Mouse (Mus musculus) heart, adult 2 months (tissue): Measurements from ENCODE around the gene Pde1a. TPM values are rescaled to one million over a fixed set of nuclear protein-coding genes. Genes with fewer than 3 reads are reported as not detected.

Source experiments
- DNase-seq, 2 experiments: peaks; one replicate each; pipeline ENCODE4 v3.0.0; 2021
- H3K27ac ChIP-seq: fragments of 200-600 bp; 2 replicates; pipeline ENCODE4 v1.8.1; 2022
- H3K27me3 ChIP-seq: fragments of 200-500 bp; 2 replicates; pipeline ENCODE4 v1.6.1; 2012; ENCODE audit warnings: mild to moderate bottlenecking, low read length, inconsistent platforms, mixed read lengths; ENCODE audit not compliant: control insufficient read depth, insufficient read depth
- H3K36me3 ChIP-seq: fragments of 200-500 bp; 2 replicates; pipeline ENCODE4 v1.6.1; 2012; ENCODE audit warnings: low read length, inconsistent platforms; ENCODE audit not compliant: control insufficient read depth, insufficient read depth
- H3K4me1 ChIP-seq: fragments of 200-500 bp; 2 replicates; pipeline ENCODE4 v1.6.1; 2011; ENCODE audit warnings: low read length; ENCODE audit not compliant: control insufficient read depth, insufficient read depth
- H3K4me3 ChIP-seq: fragments of 200-600 bp; 2 replicates; pipeline ENCODE4 v1.8.1; 2022
- H3K79me2 ChIP-seq: fragments of 200-500 bp; replicated peaks from 2 replicates; pipeline ENCODE4 v1.6.1; 2012; ENCODE audit warnings: mild to moderate bottlenecking, inconsistent platforms, low read length, moderate library complexity, mixed read lengths; ENCODE audit not compliant: control insufficient read depth, insufficient read depth
- H3K9ac ChIP-seq: fragments of 200-500 bp; 2 replicates; pipeline ENCODE4 v1.6.1; 2012; ENCODE audit warnings: low read depth, mild to moderate bottlenecking, control low read depth, inconsistent platforms, low read length, mixed read lengths
- CTCF ChIP-seq: fragments of 200-600 bp; IDR thresholded peaks from 2 replicates; pipeline ENCODE4 v1.8.1; 2022; ENCODE audit warnings: antibody characterized with exemption, mild to moderate bottlenecking, moderate library complexity
- EP300 ChIP-seq: fragments of 200-500 bp; IDR thresholded peaks from 2 replicates; pipeline ENCODE4 v1.6.1; 2011; ENCODE audit warnings: low read depth, low read length, control low read depth; ENCODE audit not compliant: insufficient read depth
- POLR2A ChIP-seq: fragments of 200-500 bp; IDR thresholded peaks from 2 replicates; pipeline ENCODE4 v1.6.1; 2011; ENCODE audit warnings: mild to moderate bottlenecking, low read depth, low read length, control low read depth; ENCODE audit not compliant: insufficient read depth
- WGBS: fragments of 180-500 bp; shearing (Covaris S2); methylation state at CpG from one replicate; pipeline ENCODE4 v1.1.7; 2018; 5-methylcytosine and 5-hydroxymethylcytosine counted together
- intact Hi-C: fragments of 180-260 bp; cut with DNase I; formaldehyde crosslinking; loops from one replicate; pipeline ENCODE4 v1.15.1; 2025
- polyA plus RNA-seq: library from polyadenylated mRNA; depleted of rRNA; stranded (reverse); fragments of >200 nt; gene quantifications from 2 replicates; pipeline ENCODE4 v1.2.3, GENCODE M21; 2012
- total RNA-seq, 2 experiments: library from RNA; stranded (reverse); gene quantifications; 2 replicates each; pipeline ENCODE4 v1.2.3; 2021

Gene Pde1a
- total and polyA plus RNA-seq, 3 experiments, result 4.9 to 8.5 (median 6.2) TPM

DNA sequence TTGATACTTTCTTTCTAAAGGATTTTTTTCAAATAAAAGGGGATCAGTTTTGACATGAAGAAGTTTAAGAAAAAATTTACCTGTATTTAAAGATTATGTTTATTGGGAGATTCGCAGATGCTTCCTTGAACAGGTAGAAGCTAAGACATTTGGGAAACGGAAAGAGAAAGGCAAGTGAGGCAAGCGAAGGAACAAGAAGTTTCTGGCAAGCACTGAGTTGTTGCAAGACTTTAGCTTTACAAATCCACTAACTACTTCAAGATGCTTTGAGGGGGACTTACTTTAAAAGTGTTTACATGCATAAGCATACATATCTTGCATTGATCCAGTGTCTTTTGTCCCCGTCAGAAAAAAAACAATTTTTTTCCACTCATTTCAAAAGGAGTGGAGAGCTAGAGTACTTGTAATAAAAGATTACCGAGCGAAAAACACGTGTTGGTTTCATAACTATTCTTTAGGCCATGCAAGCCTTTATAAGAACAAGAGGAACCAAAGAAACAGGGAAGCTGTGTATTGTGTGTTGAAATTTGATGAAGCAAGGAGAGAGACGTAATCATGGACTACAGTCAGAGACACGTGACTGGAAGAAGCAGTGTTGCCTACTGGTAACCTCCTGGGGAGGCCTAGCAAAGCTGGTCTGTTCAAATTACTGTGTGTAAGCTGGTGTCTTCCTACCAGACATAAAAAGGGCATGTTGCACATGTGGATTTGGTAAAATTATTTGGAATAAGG, 49.0 kb downstream of the Pde1a start:
- TF ChIP-seq EP300 (no peak), CTCF (no peak), POLR2A (no peak)
- WGBS, result 83% methylated on average over 9 of the region's 9 CpGs
- Histone ChIP-seq H3K27me3 (no peaks in the 10 kb centered on the region), H3K36me3 (no peaks in the 10 kb centered on the region), H3K4me3 (no peak overlapping the region), H3K27ac (no peak overlapping the region), H3K79me2 (no peaks in the 10 kb centered on the region), H3K9ac (no peak overlapping the region), H3K4me1 (no peaks in the 10 kb centered on the region)
- intact Hi-C loops, result no loop called here
- no peak for DNase-seq

DNA sequence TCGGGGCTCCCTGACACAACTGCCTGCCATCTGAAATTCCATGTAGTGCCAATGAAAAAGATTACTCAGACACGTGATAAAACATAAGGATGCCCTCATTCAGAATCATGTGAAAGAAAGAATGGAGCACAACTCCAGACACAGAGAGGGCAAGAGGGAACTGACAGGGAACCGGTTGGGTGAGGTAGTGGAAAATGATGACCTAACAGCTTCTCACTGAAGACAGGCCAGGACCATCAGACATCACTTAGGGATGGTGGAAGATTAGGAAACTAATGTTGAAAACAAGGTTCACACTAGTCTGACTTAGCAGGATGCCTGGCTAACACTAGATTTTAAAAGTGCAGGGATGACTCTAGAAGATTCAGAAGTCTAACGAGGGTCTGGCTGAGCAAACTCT, 49.6 kb downstream of the Pde1a start:
- WGBS, result 60% methylated on average over 4 of the region's 4 CpGs
- TF ChIP-seq EP300, result no peak
- no peak for TF ChIP-seq POLR2A
- no peak for TF ChIP-seq CTCF
- Histone ChIP-seq H3K4me3 (no peak overlapping the region), H3K4me1 (no peaks in the 10 kb centered on the region), H3K27me3 (no peaks in the 10 kb centered on the region), H3K27ac (no peak overlapping the region), H3K79me2 (no peaks in the 10 kb centered on the region), H3K9ac (no peak overlapping the region), H3K36me3 (no peaks in the 10 kb centered on the region)
- intact Hi-C loops, result no loop called here
- no peak for DNase-seq

DNA sequence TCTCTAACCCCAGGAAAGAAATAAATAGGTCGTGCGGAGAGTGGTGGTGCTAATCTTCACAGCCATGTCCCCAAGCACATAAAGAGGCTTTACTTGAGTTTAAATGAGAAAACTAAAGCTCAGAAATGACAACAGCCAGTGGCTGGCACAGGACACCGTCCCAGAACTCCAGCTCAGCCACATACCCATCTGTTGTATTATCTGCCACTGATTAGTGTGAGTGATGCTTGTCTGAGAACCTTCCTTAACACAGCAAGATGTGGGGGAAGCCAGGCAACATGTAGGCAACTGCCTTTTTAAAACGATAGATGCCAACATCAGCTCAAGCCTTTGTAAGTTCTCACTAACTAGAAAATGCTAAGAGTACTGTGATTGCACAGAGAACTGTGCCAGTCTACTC, 52.9 kb downstream of the Pde1a start:
- Histone ChIP-seq H3K4me3 (no peak overlapping the region), H3K9ac (no peak overlapping the region), H3K79me2 (no peaks in the 10 kb centered on the region), H3K4me1 (no peaks in the 10 kb centered on the region), H3K27ac (no peak overlapping the region), H3K27me3 (no peaks in the 10 kb centered on the region), H3K36me3 (no peaks in the 10 kb centered on the region)
- no peak for DNase-seq
- WGBS, result 69% methylated on average over 4 of the region's 4 CpGs
- intact Hi-C loops, result no loop called here
- no peak for TF ChIP-seq EP300
- TF ChIP-seq CTCF, result no peak
- no peak for TF ChIP-seq POLR2A

DNA sequence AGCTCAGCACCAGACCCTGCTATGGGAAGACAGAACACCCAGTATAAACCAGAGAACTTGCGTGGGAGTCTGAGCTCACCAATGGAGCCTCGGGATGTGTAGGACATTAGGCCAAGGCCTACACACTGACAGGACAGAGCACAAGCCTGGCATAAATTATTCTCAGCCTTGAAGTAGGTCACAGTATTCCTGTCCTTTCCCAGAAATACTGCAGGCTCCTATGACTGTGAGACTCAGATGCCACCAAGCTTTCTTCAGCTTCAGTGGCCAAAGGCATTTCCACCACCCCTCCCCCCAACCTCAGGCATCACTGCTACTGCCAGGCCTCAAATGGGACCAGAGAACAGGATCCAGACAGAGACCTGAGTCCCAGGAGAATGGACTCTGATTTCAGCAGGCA, 54.7 kb downstream of the Pde1a start:
- H3K4me1 ChIP-seq, result no peaks in the 10 kb centered on the region
- H3K36me3 ChIP-seq, result no peaks in the 10 kb centered on the region
- DNase-seq, result no peak
- H3K27ac ChIP-seq, result no peak overlapping the region
- intact Hi-C loops, result no loop called here
- 82% methylated on average over 2 of the region's 2 CpGs for WGBS
- no peaks in the 10 kb centered on the region for H3K79me2 ChIP-seq
- TF ChIP-seq POLR2A, result no peak
- no peak for TF ChIP-seq CTCF
- no peak for TF ChIP-seq EP300
- H3K27me3 ChIP-seq, result no peaks in the 10 kb centered on the region
- H3K4me3 ChIP-seq, result no peak overlapping the region
- no peak overlapping the region for H3K9ac ChIP-seq

DNA sequence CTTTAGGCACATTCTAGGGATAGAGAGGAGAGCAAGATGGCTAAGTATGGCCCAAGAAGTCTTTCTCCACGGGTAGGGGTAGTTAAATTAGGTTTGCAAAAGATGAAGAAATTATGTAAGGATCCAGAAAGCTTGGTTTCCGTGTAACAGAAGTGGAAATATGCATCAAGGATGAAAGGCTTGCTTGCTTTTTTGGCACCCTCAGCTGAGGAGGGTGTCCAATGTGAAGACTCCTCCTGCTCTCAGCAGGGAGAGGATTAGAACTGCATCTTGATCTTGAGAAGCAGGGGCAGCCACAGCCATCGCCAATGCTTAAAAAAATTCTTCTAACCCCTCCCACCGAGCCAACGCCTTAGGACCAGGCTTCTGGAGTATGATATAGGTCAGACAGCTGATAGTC, 55.2 kb downstream of the Pde1a start:
- no peaks in the 10 kb centered on the region for H3K36me3 ChIP-seq
- WGBS, result 52% methylated on average over 5 of the region's 5 CpGs
- no peaks in the 10 kb centered on the region for H3K4me1 ChIP-seq
- no peak overlapping the region for H3K27ac ChIP-seq
- intact Hi-C loops, result no loop called here
- TF ChIP-seq EP300 (no peak), POLR2A (no peak), CTCF (no peak)
- H3K79me2 ChIP-seq, result no peaks in the 10 kb centered on the region
- DNase-seq, result no peak
- no peak overlapping the region for H3K4me3 ChIP-seq
- no peak overlapping the region for H3K9ac ChIP-seq
- H3K27me3 ChIP-seq, result no peaks in the 10 kb centered on the region

DNA sequence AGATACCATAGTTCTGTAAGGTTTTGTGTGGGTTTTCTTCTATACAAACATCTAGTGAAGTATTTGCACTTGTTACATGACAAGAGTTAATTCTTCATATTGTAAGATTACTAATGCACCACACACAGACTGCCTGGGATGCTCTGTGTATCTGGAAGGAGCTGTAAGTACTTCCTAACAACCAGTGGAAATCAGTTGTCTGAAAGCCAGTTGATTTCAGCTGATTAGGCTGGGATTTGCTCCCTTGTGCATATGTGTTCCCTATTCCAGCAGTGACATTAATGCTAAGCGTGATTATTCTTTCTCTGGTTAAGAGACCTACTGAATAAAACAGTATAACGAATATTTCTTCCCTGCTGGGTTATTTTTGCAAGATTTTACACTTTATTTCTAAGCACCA, 55.8 kb downstream of the Pde1a start:
- TF ChIP-seq EP300, result no peak
- TF ChIP-seq POLR2A, result no peak
- no peak for TF ChIP-seq CTCF
- no peaks in the 10 kb centered on the region for H3K79me2 ChIP-seq
- H3K36me3 ChIP-seq, result no peaks in the 10 kb centered on the region
- intact Hi-C loops, result no loop called here
- H3K27me3 ChIP-seq, result no peaks in the 10 kb centered on the region
- H3K4me3 ChIP-seq, result no peak overlapping the region
- no peak for DNase-seq
- no peaks in the 10 kb centered on the region for H3K4me1 ChIP-seq
- no peak overlapping the region for H3K27ac ChIP-seq
- H3K9ac ChIP-seq, result no peak overlapping the region
- 75% methylated on average over 2 of the region's 2 CpGs for WGBS
